Mouse (Mus musculus): Measurements from ENCODE around the gene Vgf.

DNA sequence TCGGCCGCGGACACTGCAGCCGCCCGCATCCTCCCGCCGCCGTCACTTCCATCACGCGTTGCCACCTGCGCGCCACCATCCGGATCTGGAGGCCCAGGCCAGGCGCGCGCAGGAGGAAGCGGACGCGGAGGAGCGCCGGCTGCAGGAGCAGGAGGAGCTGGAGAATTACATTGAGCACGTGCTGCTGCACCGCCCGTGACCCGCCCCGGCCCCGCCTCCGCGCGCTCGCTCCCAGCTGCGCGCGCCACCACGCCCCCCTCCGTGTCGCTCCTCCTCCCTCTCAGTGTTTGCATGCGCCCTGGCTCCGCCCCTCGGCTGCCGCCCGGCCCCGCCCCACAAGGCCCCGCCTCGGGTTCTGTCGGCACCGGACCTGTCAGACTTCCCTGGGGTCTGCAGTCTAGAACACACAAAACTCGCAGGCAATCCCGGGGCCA, 6.5 kb downstream of the Vgf start:
- TF ChIP-seq E2F4 (IDR thresholded peaks at IDR 0.05; ENCODE audit: insufficient read depth) (no peak), MYOD1 (IDR thresholded peaks at IDR 0.05; ENCODE audit: control insufficient read depth in 1 of 3, insufficient read length in 2 of 3, low read depth in 2 of 3) (peak in 1 of 3 experiments; percentile 46), POLR2A (IDR thresholded peaks at IDR 0.05; ENCODE audit: insufficient read length, low read depth) (no peak), MAX (IDR thresholded peaks at IDR 0.05; ENCODE audit: low read depth) (no peak), TCF12 (IDR thresholded peaks at IDR 0.05; ENCODE audit: insufficient read depth, poor library complexity, severe bottlenecking) (no peak), POLR2AphosphoS2 (IDR thresholded peaks at IDR 0.05; ENCODE audit: insufficient read length, low read depth) (no peak), REST (IDR thresholded peaks at IDR 0.05; ENCODE audit: insufficient read depth, insufficient read length) (peak; percentile 6), USF1 (IDR thresholded peaks at IDR 0.05; ENCODE audit: low read depth) (peak; percentile 35), TCF3 (IDR thresholded peaks at IDR 0.05; ENCODE audit: insufficient read length, low read depth) (no peak), SRF (IDR thresholded peaks at IDR 0.05; ENCODE audit: control insufficient read depth, insufficient read length, low read depth) (no peak), CEBPB (IDR thresholded peaks at IDR 0.05; ENCODE audit: insufficient read depth, poor library complexity, severe bottlenecking) (no peak), MYOG (IDR thresholded peaks at IDR 0.05; ENCODE audit: control insufficient read depth in 1 of 3, insufficient read depth in 1 of 3, insufficient read length in 2 of 3, low read depth in 2 of 3) (no peak)

Data from myocyte (in vitro differentiated cells).